Mouse (Mus musculus) layer of hippocampus, adult 9-11 months (tissue): Measurements from ENCODE around the gene Asb4.
"Not testable (repeated sequence)": the region's sequence is repeated elsewhere in the genome, so short reads cannot be mapped to it uniquely, and the experiment has no call there.

Source experiments
- DNase-seq: peaks from one replicate; pipeline ENCODE4 v3.0.0; 2022

The Asb4 gene

GRCm38 (mm10) chr6:5383336-5384177 lies at the start of gene Asb4:
Asb4 (plus strand) TSS chr6:5383386.
- DNase-seq, result no peak

GRCm38 (mm10) chr6:5334021-5334420 lies 49.2 kb upstream of the Asb4 start:
- no peak for DNase-seq

- DNase-seq, result not testable (repeated sequence)
Measured at GRCm38 (mm10) chr6:5336016-5336415, 47.2 kb upstream of the Asb4 start.

- DNase-seq, result not testable (repeated sequence)
Measured at GRCm38 (mm10) chr6:5338781-5339180, 44.4 kb upstream of the Asb4 start.

GRCm38 (mm10) chr6:5339283-5339682 lies 43.9 kb upstream of the Asb4 start:
- DNase-seq, result not testable (repeated sequence)

GRCm38 (mm10) chr6:5344255-5344654 lies 38.9 kb upstream of the Asb4 start:
- DNase-seq, result no peak

GRCm38 (mm10) chr6:5357873-5358272 lies 25.3 kb upstream of the Asb4 start:
- DNase-seq, result no peak

GRCm38 (mm10) chr6:5360402-5360801 lies 22.8 kb upstream of the Asb4 start:
- no peak for DNase-seq

- no peak for DNase-seq
Measured at GRCm38 (mm10) chr6:5361987-5362386, 21.2 kb upstream of the Asb4 start.

GRCm38 (mm10) chr6:5365845-5366244 lies 17.3 kb upstream of the Asb4 start:
- no peak for DNase-seq

- no peak for DNase-seq
Measured at GRCm38 (mm10) chr6:5376884-5377283, 6.3 kb upstream of the Asb4 start.

GRCm38 (mm10) chr6:5379048-5379447 lies 4.1 kb upstream of the Asb4 start:
- DNase-seq, result no peak

GRCm38 (mm10) chr6:5379781-5380623 lies 3.2 kb upstream of the Asb4 start:
- DNase-seq, result peak; percentile 32

- DNase-seq, result no peak
Measured at GRCm38 (mm10) chr6:5380624-5381252, 2.4 kb upstream of the Asb4 start.

- no peak for DNase-seq
Measured at GRCm38 (mm10) chr6:5381918-5382582, 1.1 kb upstream of the Asb4 start.

GRCm38 (mm10) chr6:5382583-5383215 lies 487 bp upstream of the Asb4 start:
- peak; percentile 84 for DNase-seq

GRCm38 (mm10) chr6:5384178-5384490 lies 948 bp downstream of the Asb4 start:
- peak; percentile 61 for DNase-seq

- DNase-seq, result no peak
Measured at GRCm38 (mm10) chr6:5385161-5385640, 2.0 kb downstream of the Asb4 start.

- no peak for DNase-seq
Measured at GRCm38 (mm10) chr6:5386486-5386885, 3.3 kb downstream of the Asb4 start.

GRCm38 (mm10) chr6:5387396-5387795 lies 4.2 kb downstream of the Asb4 start:
- DNase-seq, result no peak

GRCm38 (mm10) chr6:5390298-5390697 lies 7.1 kb downstream of the Asb4 start:
- no peak for DNase-seq

GRCm38 (mm10) chr6:5390952-5391351 lies 7.8 kb downstream of the Asb4 start:
- no peak for DNase-seq
